Mouse (Mus musculus): ENCODE results near the gene Tns1.

DNA sequence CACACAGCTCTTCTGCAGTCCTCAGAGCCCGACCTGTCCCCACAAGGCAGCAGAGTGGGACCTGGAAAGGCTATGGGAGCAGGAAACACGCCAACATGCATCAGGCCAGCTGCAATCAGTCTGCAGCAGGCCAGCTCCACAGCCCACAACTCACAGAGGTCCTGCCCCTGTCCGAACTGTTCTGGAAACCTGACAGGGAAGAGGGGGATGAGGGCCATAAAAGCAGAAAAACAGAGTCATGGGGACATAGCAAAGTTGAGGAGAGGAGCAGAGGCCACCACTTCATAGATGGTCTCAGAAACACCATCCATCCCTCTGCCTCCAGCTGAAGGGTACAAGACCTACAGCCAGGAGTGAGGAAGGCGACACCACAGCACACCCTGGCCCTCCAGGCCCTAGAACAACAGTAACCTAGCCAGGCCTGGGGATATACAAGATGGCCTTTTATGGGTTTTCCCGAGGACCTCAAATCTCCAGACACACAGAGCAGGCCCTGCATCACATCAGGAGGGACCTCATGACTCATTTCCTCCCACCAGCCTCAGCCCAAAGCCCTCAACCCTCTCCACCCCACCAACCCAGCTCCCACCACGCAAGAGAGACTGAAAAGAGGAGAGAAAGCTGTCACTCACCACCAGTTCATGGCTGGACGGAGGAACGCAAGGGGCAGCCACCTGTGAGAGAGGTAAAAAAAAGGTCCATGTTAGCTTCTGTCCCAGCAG lies 108.6 kb downstream of the Tns1 start:
- TF ChIP-seq KAT2A (conservative IDR thresholded peaks at IDR 0.05; ENCODE audit: low read depth, low read length) (no peak), CTCF (IDR thresholded peaks at IDR 0.05 in 2 of 3, conservative IDR thresholded peaks at IDR 0.05 in 1 of 3; ENCODE audit: control insufficient read depth in 1 of 3, insufficient read depth in 1 of 3, low read depth in 2 of 3, low read length in 3 of 3, poor library complexity in 1 of 3, severe bottlenecking in 1 of 3) (no peak), MAZ (IDR thresholded peaks at IDR 0.05; ENCODE audit: low read depth, low read length) (no peak), EP300 (IDR thresholded peaks at IDR 0.05; ENCODE audit: low read depth in 1 of 2, low read length in 2 of 2) (no peak)
